28 mouse cellular contexts compared by ENCODE assay signal in the genomic region with DNA sequence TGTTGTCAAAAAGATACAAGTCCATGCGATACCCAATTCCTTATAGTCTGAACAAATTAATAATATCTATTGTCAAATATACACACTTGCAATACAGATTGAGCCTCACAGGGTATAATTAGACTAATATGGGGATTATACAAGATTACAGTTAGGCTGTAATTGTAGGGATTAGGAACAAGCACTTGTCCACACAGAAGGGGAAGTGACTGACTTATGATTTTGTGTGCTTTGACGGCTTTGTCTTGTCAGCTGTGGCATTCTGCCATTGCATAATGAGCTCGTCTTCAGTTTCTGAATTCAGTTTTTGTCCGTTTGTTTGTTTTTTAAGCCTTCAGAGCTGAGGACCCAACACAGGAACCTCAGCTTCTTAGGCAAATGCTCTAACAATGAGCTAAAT. TPM values are rescaled to one million over a fixed set of nuclear protein-coding genes. Genes with fewer than 3 reads are reported as not detected.
DNase-seq lines count a peak whose midpoint lies in the region; ATAC-seq and TF ChIP-seq lines count a peak whose summit lies in the region.
"Had no signal": no experiment of that assay in that cellular context is flagged by ENCODE, and none has a peak within 500 bp of the region (broad histone marks: within the 10 kb centered on the region; RNA-seq: fewer than 3 reads in every experiment).

No protein-coding gene starts in this region.

- no peak for ATAC-seq in forebrain, embryonic 13.5 days
- no peak for ATAC-seq in forebrain, embryonic 11.5 days (replicated peaks; ENCODE audit: low FRiP score)
- ATAC-seq in lung, postnatal 0 days: no peak
- peak; percentile 73 for ATAC-seq in megakaryocyte, adult 5-6 weeks (ENCODE audit: poor library complexity, severe bottlenecking)
- no peak for ATAC-seq in kidney, embryonic 15.5 days (replicated peaks; ENCODE audit: low FRiP score)
- ATAC-seq: forebrain, embryonic 16.5 days; intestine, embryonic 16.5 days; midbrain, embryonic 15.5 days; Patski had no signal

- TF ChIP-seq EP300 in lung, postnatal 0 days (IDR thresholded peaks at IDR 0.05): no peak

- no peaks in the 10 kb centered on the region for H3K9me3 ChIP-seq in forebrain, embryonic 13.5 days (replicated peaks)
- no peaks in the 10 kb centered on the region for H3K9me3 ChIP-seq in forebrain, embryonic 11.5 days (ENCODE audit: control insufficient read depth, low read length)
- H3K9me3 ChIP-seq in lung, postnatal 0 days (ENCODE audit: low read length): no peaks in the 10 kb centered on the region
- H3K9me3 ChIP-seq in kidney, embryonic 15.5 days (replicated peaks): no peaks in the 10 kb centered on the region
- H3K9me3 ChIP-seq: embryonic facial prominence, embryonic 10.5 days; embryonic facial prominence, embryonic 15.5 days; G1E; hindbrain, embryonic 12.5 days; limb, embryonic 12.5 days; liver, embryonic 13.5 days; midbrain, embryonic 10.5 days; midbrain, embryonic 15.5 days had no signal

- H3K27ac ChIP-seq in forebrain, embryonic 13.5 days: 0 out of 2 replicates have a peak overlapping the region, but pooled peaks have one; percentile 3
- no peak overlapping the region for H3K27ac ChIP-seq in forebrain, embryonic 11.5 days (ENCODE audit: low read depth, low read length)
- H3K27ac ChIP-seq in lung, postnatal 0 days (ENCODE audit: low read length): no peak overlapping the region
- peak overlapping the region; percentile 79 for H3K27ac ChIP-seq in bone marrow macrophage, adult 2 months (ENCODE audit: insufficient read depth, low read depth, low read length)
- no peak overlapping the region for H3K27ac ChIP-seq in kidney, embryonic 15.5 days
- H3K27ac ChIP-seq: embryonic facial prominence, embryonic 10.5 days; embryonic facial prominence, embryonic 15.5 days; hindbrain, embryonic 12.5 days; limb, embryonic 12.5 days; liver, embryonic 13.5 days; midbrain, embryonic 10.5 days; midbrain, embryonic 15.5 days had no signal

- DNase-seq in forebrain, embryonic 11.5 days (ENCODE audit: low spot score): no peak
- DNase-seq in lung, postnatal 0 days (ENCODE audit: low spot score): peak; percentile 44
- no peak for DNase-seq in lung, adult 2 months
- DNase-seq in cerebellum, adult 8-10 months: no peak
- DNase-seq: adrenal gland, postnatal 10 days; cerebellum, adult 18-20 months; cerebellum, postnatal 14 days; heart, postnatal 14 days; kidney, adult 8-10 months; kidney, postnatal 10 days; liver, embryonic 13.5 days; lung, embryonic 14.5 days; lung, postnatal 4 days; right cerebral cortex, postnatal 4 days had no signal

- H3K36me3 ChIP-seq in forebrain, embryonic 13.5 days (ENCODE audit: poor library complexity, severe bottlenecking): peaks cover 38% of the 10 kb centered on the region
- no peaks in the 10 kb centered on the region for H3K36me3 ChIP-seq in forebrain, embryonic 11.5 days (ENCODE audit: control insufficient read depth, insufficient read depth, low read length)
- H3K36me3 ChIP-seq in lung, postnatal 0 days (ENCODE audit: insufficient read depth, low read length): no peaks in the 10 kb centered on the region
- H3K36me3 ChIP-seq in kidney, embryonic 15.5 days: peaks cover 30% of the 10 kb centered on the region
- H3K36me3 ChIP-seq: midbrain, embryonic 15.5 days had no signal

- H3K4me3 ChIP-seq in forebrain, embryonic 13.5 days: no peak overlapping the region
- no peak overlapping the region for H3K4me3 ChIP-seq in forebrain, embryonic 11.5 days (ENCODE audit: low read depth, low read length)
- no peak overlapping the region for H3K4me3 ChIP-seq in lung, postnatal 0 days (ENCODE audit: low read depth, low read length)
- H3K4me3 ChIP-seq in lung, adult 2 months (replicated peaks; ENCODE audit: extremely low read depth, low read depth, low read length): no peak overlapping the region
- H3K4me3 ChIP-seq in bone marrow macrophage, adult 2 months (ENCODE audit: insufficient read depth, low read length): no peak overlapping the region
- no peak overlapping the region for H3K4me3 ChIP-seq in kidney, embryonic 15.5 days (replicated peaks)
- H3K4me3 ChIP-seq: embryonic facial prominence, embryonic 10.5 days; embryonic facial prominence, embryonic 15.5 days; hindbrain, embryonic 12.5 days; limb, embryonic 12.5 days; liver, embryonic 13.5 days; midbrain, embryonic 10.5 days; midbrain, embryonic 15.5 days had no signal

- no peak overlapping the region for H3K9ac ChIP-seq in forebrain, embryonic 13.5 days
- no peak overlapping the region for H3K9ac ChIP-seq in forebrain, embryonic 11.5 days (ENCODE audit: low read length)
- H3K9ac ChIP-seq in lung, postnatal 0 days (replicated peaks; ENCODE audit: low read depth): no peak overlapping the region
- no peak overlapping the region for H3K9ac ChIP-seq in kidney, embryonic 15.5 days
- H3K9ac ChIP-seq: embryonic facial prominence, embryonic 15.5 days; hindbrain, embryonic 12.5 days; limb, embryonic 12.5 days; liver, embryonic 13.5 days; lung, embryonic 14.5 days; midbrain, embryonic 15.5 days had no signal

- TF ChIP-seq CTCF in lung, postnatal 0 days (IDR thresholded peaks at IDR 0.05): no peak
- TF ChIP-seq CTCF in lung, adult 2 months (IDR thresholded peaks at IDR 0.05; ENCODE audit: insufficient read depth, low read length): no peak
- TF ChIP-seq CTCF in bone marrow macrophage, adult 2 months (IDR thresholded peaks at IDR 0.05; ENCODE audit: low read depth, low read length): no peak

- H3K4me2 ChIP-seq in forebrain, embryonic 13.5 days: no peak overlapping the region
- no peak overlapping the region for H3K4me2 ChIP-seq in forebrain, embryonic 11.5 days (ENCODE audit: low read depth, low read length, severe bottlenecking)
- no peak overlapping the region for H3K4me2 ChIP-seq in lung, postnatal 0 days (replicated peaks; ENCODE audit: low read depth, low read length)
- no peak overlapping the region for H3K4me2 ChIP-seq in kidney, embryonic 15.5 days
- H3K4me2 ChIP-seq: embryonic facial prominence, embryonic 15.5 days; hindbrain, embryonic 12.5 days; limb, embryonic 12.5 days; liver, embryonic 13.5 days; lung, embryonic 14.5 days; midbrain, embryonic 15.5 days had no signal

- no peaks in the 10 kb centered on the region for H3K27me3 ChIP-seq in forebrain, embryonic 13.5 days
- no peaks in the 10 kb centered on the region for H3K27me3 ChIP-seq in forebrain, embryonic 11.5 days (ENCODE audit: control insufficient read depth, insufficient read depth, low read length)
- H3K27me3 ChIP-seq in lung, postnatal 0 days (replicated peaks; ENCODE audit: insufficient read depth, low read length): no peaks in the 10 kb centered on the region
- H3K27me3 ChIP-seq in kidney, embryonic 15.5 days: no peaks in the 10 kb centered on the region
- H3K27me3 ChIP-seq: embryonic facial prominence, embryonic 15.5 days; hindbrain, embryonic 12.5 days; limb, embryonic 12.5 days; liver, embryonic 13.5 days; midbrain, embryonic 15.5 days; Patski had no signal

- no peak for TF ChIP-seq POLR2A in lung, adult 2 months (IDR thresholded peaks at IDR 0.05; ENCODE audit: borderline replicate concordance, extremely low read depth, low read depth, low read length)
- TF ChIP-seq POLR2A in bone marrow macrophage, adult 2 months (IDR thresholded peaks at IDR 0.05; ENCODE audit: borderline replicate concordance, low read depth, low read length): no peak

- no peaks in the 10 kb centered on the region for H3K4me1 ChIP-seq in forebrain, embryonic 13.5 days
- no peaks in the 10 kb centered on the region for H3K4me1 ChIP-seq in forebrain, embryonic 11.5 days (replicated peaks; ENCODE audit: control insufficient read depth, insufficient read depth, low read length)
- peaks cover 21% of the 10 kb centered on the region; the same call in 1 of the 2 replicates for H3K4me1 ChIP-seq in lung, postnatal 0 days (ENCODE audit: insufficient read depth, low read depth, low read length)
- H3K4me1 ChIP-seq in lung, adult 2 months (ENCODE audit: control insufficient read depth, insufficient read depth, low read length): peaks cover 9% of the 10 kb centered on the region
- H3K4me1 ChIP-seq in bone marrow macrophage, adult 2 months (ENCODE audit: control insufficient read depth, insufficient read depth, low read length): peaks cover 36% of the 10 kb centered on the region
- H3K4me1 ChIP-seq in kidney, embryonic 15.5 days: no peaks in the 10 kb centered on the region
- H3K4me1 ChIP-seq: embryonic facial prominence, embryonic 10.5 days; hindbrain, embryonic 12.5 days; midbrain, embryonic 10.5 days; midbrain, embryonic 15.5 days had no signal

- WGBS in forebrain, embryonic 13.5 days: 66% methylated on average over 4 of the region's 4 CpGs
- 78% methylated on average over 4 of the region's 4 CpGs for WGBS in forebrain, embryonic 11.5 days
- WGBS in lung, postnatal 0 days: 57% methylated on average over 4 of the region's 4 CpGs
- 69% methylated on average over 4 of the region's 4 CpGs for WGBS in lung, adult 2 months
- WGBS in kidney, embryonic 15.5 days: 83% methylated on average over 4 of the region's 4 CpGs

RNA-seq across cellular contexts. Expression of a gene that starts 24.7 kb away (rescaled TPM):
- polyA plus RNA-seq in forebrain, embryonic 13.5 days (2015; fragmentation: Nextera tagmentation; extraction: Ambion mirVana): 10.4 and 11.3 TPM in 2 replicates
- 11.4 and 15.7 TPM in 2 replicates for polyA plus RNA-seq in forebrain, embryonic 11.5 days (2014; fragmentation: Nextera tagmentation; extraction: Ambion mirVana)
- polyA plus RNA-seq in lung, postnatal 0 days (2015; fragmentation: Nextera tagmentation; extraction: Ambion mirVana): 31.8 and 33.1 TPM in 2 replicates
- polyA plus RNA-seq in lung, adult 2 months (2012; rRNA removed): 157 and 164 TPM in 2 replicates
- polyA plus RNA-seq in bone marrow macrophage, adult 2 months (2012; ENCODE audit: insufficient read depth, insufficient read length, missing spikeins): 488 and 518 TPM in 2 replicates
- 197 and 207 TPM in 2 replicates for total RNA-seq in megakaryocyte, adult 5-6 weeks (2015)
- 315 and 316 TPM in 2 replicates for total RNA-seq in megakaryocyte, adult 5-6 weeks (2017)
- polyA plus RNA-seq in kidney, embryonic 15.5 days (2015; fragmentation: Nextera tagmentation; extraction: Ambion mirVana): 43.9 and 54.6 TPM in 2 replicates

RNA-seq across cellular contexts. Expression of a gene that starts 30.4 kb away (rescaled TPM):
- 197 and 208 TPM in 2 replicates for polyA plus RNA-seq in forebrain, embryonic 13.5 days (2015; fragmentation: Nextera tagmentation; extraction: Ambion mirVana)
- 189 and 206 TPM in 2 replicates for polyA plus RNA-seq in forebrain, embryonic 11.5 days (2014; fragmentation: Nextera tagmentation; extraction: Ambion mirVana)
- 203 and 225 TPM in 2 replicates for polyA plus RNA-seq in lung, postnatal 0 days (2015; fragmentation: Nextera tagmentation; extraction: Ambion mirVana)
- polyA plus RNA-seq in lung, adult 2 months (2012; rRNA removed): 157 and 189 TPM in 2 replicates
- polyA plus RNA-seq in bone marrow macrophage, adult 2 months (2012; ENCODE audit: insufficient read depth, insufficient read length, missing spikeins): 80.5 and 85.1 TPM in 2 replicates
- 213 and 215 TPM in 2 replicates for total RNA-seq in megakaryocyte, adult 5-6 weeks (2015)
- total RNA-seq in megakaryocyte, adult 5-6 weeks (2017): 60.4 and 83.5 TPM in 2 replicates
- 344 and 353 TPM in 2 replicates for polyA plus RNA-seq in kidney, embryonic 15.5 days (2015; fragmentation: Nextera tagmentation; extraction: Ambion mirVana)

RNA-seq across cellular contexts. Expression of a gene that starts 30.6 kb away (rescaled TPM):
- 53.1 and 54.8 TPM in 2 replicates for polyA plus RNA-seq in forebrain, embryonic 13.5 days (2015; fragmentation: Nextera tagmentation; extraction: Ambion mirVana)
- 65.8 and 70.0 TPM in 2 replicates for polyA plus RNA-seq in forebrain, embryonic 11.5 days (2014; fragmentation: Nextera tagmentation; extraction: Ambion mirVana)
- 65.9 and 68.1 TPM in 2 replicates for polyA plus RNA-seq in lung, postnatal 0 days (2015; fragmentation: Nextera tagmentation; extraction: Ambion mirVana)
- polyA plus RNA-seq in lung, adult 2 months (2012; rRNA removed): 75.9 and 81.6 TPM in 2 replicates
- 22.0 and 22.5 TPM in 2 replicates for polyA plus RNA-seq in bone marrow macrophage, adult 2 months (2012; ENCODE audit: insufficient read depth, insufficient read length, missing spikeins)
- total RNA-seq in megakaryocyte, adult 5-6 weeks (2015): 15.9 and 18.9 TPM in 2 replicates
- total RNA-seq in megakaryocyte, adult 5-6 weeks (2017): 19.2 and 22.0 TPM in 2 replicates
- polyA plus RNA-seq in kidney, embryonic 15.5 days (2015; fragmentation: Nextera tagmentation; extraction: Ambion mirVana): 58.8 and 63.1 TPM in 2 replicates

RNA-seq across cellular contexts. Expression of a gene that starts 47.4 kb away (rescaled TPM):
- 1.1 TPM in 2 replicates for polyA plus RNA-seq in forebrain, embryonic 13.5 days (2015; fragmentation: Nextera tagmentation; extraction: Ambion mirVana)
- polyA plus RNA-seq in forebrain, embryonic 11.5 days (2014; fragmentation: Nextera tagmentation; extraction: Ambion mirVana): 0.35 and 0.64 TPM in 2 replicates
- polyA plus RNA-seq in lung, postnatal 0 days (2015; fragmentation: Nextera tagmentation; extraction: Ambion mirVana): 33.2 and 38.3 TPM in 2 replicates
- polyA plus RNA-seq in lung, adult 2 months (2012; rRNA removed): 71.9 and 85.0 TPM in 2 replicates
- polyA plus RNA-seq in bone marrow macrophage, adult 2 months (2012; ENCODE audit: insufficient read depth, insufficient read length, missing spikeins): 83.9 and 85.6 TPM in 2 replicates
- total RNA-seq in megakaryocyte, adult 5-6 weeks (2015): 47.3 and 48.1 TPM in 2 replicates
- total RNA-seq in megakaryocyte, adult 5-6 weeks (2017): 104 TPM in 2 replicates
- polyA plus RNA-seq in kidney, embryonic 15.5 days (2015; fragmentation: Nextera tagmentation; extraction: Ambion mirVana): 2.9 and 4.1 TPM in 2 replicates
- total RNA-seq: G1E had no signal
- polyA plus RNA-seq: G1E had no signal

RNA-seq across cellular contexts. Expression of a gene that starts 52.8 kb away (rescaled TPM):
- 3.8 and 5.3 TPM in 2 replicates for polyA plus RNA-seq in forebrain, embryonic 13.5 days (2015; fragmentation: Nextera tagmentation; extraction: Ambion mirVana)
- polyA plus RNA-seq in forebrain, embryonic 11.5 days (2014; fragmentation: Nextera tagmentation; extraction: Ambion mirVana): 4.9 and 5.7 TPM in 2 replicates
- 40.0 and 45.5 TPM in 2 replicates for polyA plus RNA-seq in lung, postnatal 0 days (2015; fragmentation: Nextera tagmentation; extraction: Ambion mirVana)
- polyA plus RNA-seq in lung, adult 2 months (2012; rRNA removed): 169 and 180 TPM in 2 replicates
- 1,272 and 1,428 TPM in 2 replicates for polyA plus RNA-seq in bone marrow macrophage, adult 2 months (2012; ENCODE audit: insufficient read depth, insufficient read length, missing spikeins)
- 242 and 258 TPM in 2 replicates for total RNA-seq in megakaryocyte, adult 5-6 weeks (2015)
- 447 and 483 TPM in 2 replicates for total RNA-seq in megakaryocyte, adult 5-6 weeks (2017)
- polyA plus RNA-seq in kidney, embryonic 15.5 days (2015; fragmentation: Nextera tagmentation; extraction: Ambion mirVana): 18.3 and 21.2 TPM in 2 replicates
- polyA plus RNA-seq: Patski had no signal

Comparison
In these comparisons a context has a peak if more than half of its experiments do, and no peak if none do; other contexts are left out.
1. H3K27ac ChIP-seq: peak in forebrain, embryonic 13.5 days (single experiment) and bone marrow macrophage, adult 2 months (single experiment); none in forebrain, embryonic 11.5 days (single experiment), lung, postnatal 0 days (single experiment) and kidney, embryonic 15.5 days (single experiment).